25 mouse cellular contexts compared by ENCODE assay signal in genomic region chr7:111455541-111455940, GRCm38 (mm10).
"Had no signal": no experiment of that assay in that cellular context is flagged by ENCODE, and none has a peak within 500 bp of the region (broad histone marks: within the 10 kb centered on the region; RNA-seq: fewer than 3 reads in every experiment).

No protein-coding gene starts in this region.

- ATAC-seq: hindbrain, embryonic 16.5 days; inflammation-experienced regulatory T-cells, adult 6 months; intestine, embryonic 15.5 days; intestine, postnatal 0 days had no signal

- H3K36me3 ChIP-seq: heart, embryonic 12.5 days; hindbrain, embryonic 10.5 days; hindbrain, embryonic 12.5 days; intestine, embryonic 15.5 days; limb, embryonic 10.5 days; limb, embryonic 12.5 days; liver, embryonic 13.5 days; liver, embryonic 15.5 days had no signal

- H3K4me1 ChIP-seq: liver, embryonic 13.5 days; liver, embryonic 15.5 days had no signal

- H3K9me3 ChIP-seq: heart, embryonic 12.5 days; hindbrain, embryonic 10.5 days; hindbrain, embryonic 12.5 days; intestine, embryonic 15.5 days; limb, embryonic 10.5 days; liver, embryonic 13.5 days; liver, embryonic 15.5 days had no signal

- H3K4me3 ChIP-seq: gastrocnemius, adult 2 months; heart, adult 2 months; heart, embryonic 12.5 days; hindbrain, embryonic 10.5 days; hindbrain, embryonic 12.5 days; intestine, embryonic 15.5 days; left cerebral cortex, adult 2 months; limb, embryonic 10.5 days; limb, embryonic 12.5 days; liver, embryonic 13.5 days; liver, embryonic 15.5 days had no signal

- H3K27me3 ChIP-seq: heart, embryonic 12.5 days; hindbrain, embryonic 12.5 days; intestine, embryonic 15.5 days; limb, embryonic 12.5 days; liver, embryonic 13.5 days; liver, embryonic 15.5 days had no signal

- H3K27ac ChIP-seq: gastrocnemius, adult 2 months; heart, adult 2 months; hindbrain, embryonic 10.5 days; hindbrain, embryonic 12.5 days; hindbrain, embryonic 14.5 days; intestine, embryonic 15.5 days; left cerebral cortex, adult 2 months; limb, embryonic 10.5 days; limb, embryonic 12.5 days; liver, embryonic 13.5 days; liver, embryonic 15.5 days had no signal

- H3K9ac ChIP-seq: heart, embryonic 12.5 days; hindbrain, embryonic 12.5 days; hindbrain, embryonic 14.5 days; intestine, embryonic 15.5 days; limb, embryonic 12.5 days; liver, embryonic 13.5 days; liver, embryonic 15.5 days had no signal

- DNase-seq: gastrocnemius, adult 2 months; gastrocnemius, postnatal 10 days; gastrocnemius, postnatal 25 days; heart, adult 2 months; heart, postnatal 10 days; heart, postnatal 4 days; kidney, adult 18-20 months; kidney, adult 8-10 months; kidney, postnatal 10 days; kidney, postnatal 36 days; liver; liver, embryonic 13.5 days had no signal

- H3K4me2 ChIP-seq: heart, embryonic 12.5 days; hindbrain, embryonic 12.5 days; hindbrain, embryonic 14.5 days; intestine, embryonic 15.5 days; limb, embryonic 12.5 days; liver, embryonic 11.5 days; liver, embryonic 13.5 days; liver, embryonic 15.5 days had no signal
